Mouse (Mus musculus) forebrain, embryonic 14.5 days (tissue): ENCODE measurements around the gene Sox6. TPM values are rescaled to one million over a fixed set of nuclear protein-coding genes. Genes with fewer than 3 reads are reported as not detected.
A peak's percentile ranks its signal among the peaks of the same experiment; 100 is the strongest.

Source experiments
- ATAC-seq: fragments of 200-750 bp; cut with Nextera tagmentation; 2 replicates; pipeline ENCODE4 v1.8.0; 2017; ENCODE audit warnings: mild to moderate bottlenecking, moderate library complexity
- DNase-seq: peaks from one replicate; pipeline ENCODE4 v3.0.0-alpha.2; 2015; ENCODE audit warnings: low spot score
- H3K27ac ChIP-seq: fragments of 300-500 bp; sonication (generic); 2 replicates; pipeline ENCODE4 v1.5.1; 2014; ENCODE audit warnings: low read depth, mild to moderate bottlenecking, control low read depth, low read length, moderate library complexity
- H3K27me3 ChIP-seq: fragments of 300-500 bp; sonication (generic); replicated peaks from 2 replicates; pipeline ENCODE4 v1.6.1; 2014; ENCODE audit warnings: low read length, control low read depth, mixed read lengths; ENCODE audit not compliant: control insufficient read depth, insufficient read depth
- H3K36me3 ChIP-seq: fragments of 300-500 bp; sonication (generic); 2 replicates; pipeline ENCODE4 v1.6.1; 2014; ENCODE audit warnings: low read length, control low read depth; ENCODE audit not compliant: control insufficient read depth, insufficient read depth
- H3K4me1 ChIP-seq: fragments of 300-500 bp; sonication (generic); 2 replicates; pipeline ENCODE4 v1.6.1; 2014; ENCODE audit warnings: antibody characterized with exemption, low read length, control low read depth; ENCODE audit not compliant: control insufficient read depth, insufficient read depth
- H3K4me2 ChIP-seq: fragments of 300-500 bp; sonication (generic); 2 replicates; pipeline ENCODE4 v1.6.1; 2014; ENCODE audit warnings: mild to moderate bottlenecking, control low read depth, low read length
- H3K4me3 ChIP-seq: fragments of 300-500 bp; sonication (generic); 2 replicates; pipeline ENCODE4 v1.5.1; 2014; ENCODE audit warnings: low read depth, low read length, control low read depth
- H3K9ac ChIP-seq: fragments of 300-500 bp; sonication (generic); 2 replicates; pipeline ENCODE4 v1.6.1; 2014; ENCODE audit warnings: mild to moderate bottlenecking, low read length, control low read depth, moderate library complexity
- H3K9me3 ChIP-seq: fragments of 300-500 bp; sonication (generic); replicated peaks from 2 replicates; pipeline ENCODE4 v1.6.1; 2016; ENCODE audit warnings: low read length, control low read depth, mixed read lengths; ENCODE audit not compliant: control insufficient read depth
- WGBS: fragments of 180-500 bp; shearing (Covaris S2); extraction: QIAGEN DNeasy Blood & Tissue Kit; methylation state at CpG from one replicate; pipeline ENCODE4 v1.1.7; 2014; 5-methylcytosine and 5-hydroxymethylcytosine counted together
- polyA plus RNA-seq: library from polyadenylated mRNA; unstranded; fragments of >200 nt; fragmentation: Nextera tagmentation; extraction: Ambion mirVana; gene quantifications from 2 replicates; pipeline ENCODE4 v1.2.1, GENCODE M21; 2014

Sox6 gene
- polyA plus RNA-seq, 1 experiment from 2014 or later: 78.4 TPM

DNA sequence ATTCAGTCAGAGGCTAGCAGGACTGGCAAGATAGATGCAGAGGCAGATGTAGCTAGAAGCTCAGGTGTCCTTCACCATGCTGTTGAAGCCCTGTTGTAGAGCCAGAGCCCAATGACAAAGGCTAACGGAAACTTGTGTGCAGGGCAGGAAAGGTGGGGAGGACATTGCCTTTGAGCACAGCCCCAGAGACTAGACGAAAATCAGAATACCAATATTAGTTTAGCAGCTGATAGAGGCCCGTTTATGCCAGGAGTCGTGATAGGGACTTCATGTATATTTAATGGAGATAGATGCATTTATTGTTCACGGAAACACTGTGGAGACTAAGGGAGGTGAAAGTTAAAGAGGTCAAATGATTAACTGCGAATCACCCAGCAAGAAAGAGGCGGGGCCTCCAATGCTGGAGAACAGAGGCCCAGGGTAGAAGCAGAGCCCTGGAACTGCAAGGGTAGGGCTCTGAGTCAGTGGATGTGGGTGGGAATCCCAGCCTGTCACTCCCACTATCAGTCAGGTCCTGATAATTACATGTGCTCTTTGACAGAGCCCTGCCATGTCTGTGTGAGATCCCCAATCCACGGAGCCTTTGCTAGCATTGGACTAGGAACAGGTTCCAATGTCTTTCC lies 590.1 kb downstream of the Sox6 start:
- ATAC-seq (no peak), DNase-seq (no peak)
- no peak overlapping the region for H3K9ac ChIP-seq
- H3K27me3 ChIP-seq: no peaks in the 10 kb centered on the region
- 0 out of 2 replicates have a peak, but pooled peaks cover 2% of the 10 kb centered on the region for H3K4me1 ChIP-seq
- H3K27ac ChIP-seq: no peak overlapping the region
- WGBS: 84% methylated on average over 8 of the region's 8 CpGs
- no peak overlapping the region for H3K4me3 ChIP-seq
- no peaks in the 10 kb centered on the region for H3K9me3 ChIP-seq
- H3K36me3 ChIP-seq: no peaks in the 10 kb centered on the region
- H3K4me2 ChIP-seq: no peak overlapping the region

DNA sequence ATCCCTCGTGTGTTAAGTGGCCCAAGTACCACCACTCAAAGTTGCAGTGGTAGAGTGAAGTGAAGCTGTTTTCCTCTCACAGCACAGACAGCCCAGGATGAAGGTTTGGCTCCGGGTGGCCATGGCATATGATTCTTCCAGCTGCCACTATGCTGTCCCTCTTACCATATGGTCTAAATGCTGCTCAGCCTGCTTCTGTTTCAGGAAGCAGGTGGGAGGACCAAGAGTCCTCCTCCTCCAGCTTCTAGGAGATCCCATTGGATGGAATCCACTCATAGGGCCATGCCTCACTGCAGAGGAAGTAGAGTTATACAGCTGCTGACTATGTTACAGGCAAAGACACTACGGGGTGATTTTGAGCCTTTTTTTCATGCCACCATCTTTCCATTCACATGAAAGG lies 591.5 kb downstream of the Sox6 start:
- Histone ChIP-seq H3K4me1 (no peaks in the 10 kb centered on the region), H3K36me3 (no peaks in the 10 kb centered on the region), H3K27me3 (no peaks in the 10 kb centered on the region), H3K9ac (no peak overlapping the region), H3K4me3 (no peak overlapping the region), H3K27ac (no peak overlapping the region), H3K4me2 (no peak overlapping the region), H3K9me3 (no peaks in the 10 kb centered on the region)
- no peak for ATAC-seq
- DNase-seq: no peak
- WGBS: 79% methylated on average over 3 of the region's 3 CpGs

DNA sequence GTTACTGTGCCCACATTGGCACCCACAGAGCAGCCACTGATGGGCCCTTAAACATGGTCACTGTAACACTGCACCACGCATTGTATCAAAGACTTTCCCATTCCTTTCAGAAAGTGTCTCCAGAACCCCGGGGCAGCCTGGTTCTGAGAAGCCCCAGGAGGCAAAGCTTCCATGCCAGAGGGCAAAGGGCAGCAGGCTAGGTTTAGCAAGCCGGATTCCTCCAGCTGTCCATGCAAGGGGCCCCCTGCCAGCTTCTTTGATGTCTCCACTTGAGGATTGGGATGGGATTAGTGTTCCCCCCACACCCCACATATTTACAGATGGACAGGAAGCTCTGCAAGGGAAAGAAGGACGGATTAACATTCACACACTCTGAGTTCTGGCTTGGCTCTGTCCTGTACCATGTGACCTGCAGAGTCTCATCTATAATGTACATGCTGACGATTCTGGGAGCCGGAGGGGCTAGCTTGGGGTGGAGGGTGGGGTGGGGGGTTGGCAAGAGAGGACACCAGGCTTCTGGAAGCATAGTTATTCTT lies 592.0 kb downstream of the Sox6 start:
- no peak overlapping the region for H3K4me3 ChIP-seq
- no peaks in the 10 kb centered on the region for H3K9me3 ChIP-seq
- ATAC-seq (no peak), DNase-seq (no peak)
- H3K9ac ChIP-seq: no peak overlapping the region
- 32% methylated on average over 6 of the region's 6 CpGs for WGBS
- no peak overlapping the region for H3K4me2 ChIP-seq
- no peaks in the 10 kb centered on the region for H3K27me3 ChIP-seq
- no peaks in the 10 kb centered on the region for H3K4me1 ChIP-seq
- H3K27ac ChIP-seq: no peak overlapping the region
- no peaks in the 10 kb centered on the region for H3K36me3 ChIP-seq

DNA sequence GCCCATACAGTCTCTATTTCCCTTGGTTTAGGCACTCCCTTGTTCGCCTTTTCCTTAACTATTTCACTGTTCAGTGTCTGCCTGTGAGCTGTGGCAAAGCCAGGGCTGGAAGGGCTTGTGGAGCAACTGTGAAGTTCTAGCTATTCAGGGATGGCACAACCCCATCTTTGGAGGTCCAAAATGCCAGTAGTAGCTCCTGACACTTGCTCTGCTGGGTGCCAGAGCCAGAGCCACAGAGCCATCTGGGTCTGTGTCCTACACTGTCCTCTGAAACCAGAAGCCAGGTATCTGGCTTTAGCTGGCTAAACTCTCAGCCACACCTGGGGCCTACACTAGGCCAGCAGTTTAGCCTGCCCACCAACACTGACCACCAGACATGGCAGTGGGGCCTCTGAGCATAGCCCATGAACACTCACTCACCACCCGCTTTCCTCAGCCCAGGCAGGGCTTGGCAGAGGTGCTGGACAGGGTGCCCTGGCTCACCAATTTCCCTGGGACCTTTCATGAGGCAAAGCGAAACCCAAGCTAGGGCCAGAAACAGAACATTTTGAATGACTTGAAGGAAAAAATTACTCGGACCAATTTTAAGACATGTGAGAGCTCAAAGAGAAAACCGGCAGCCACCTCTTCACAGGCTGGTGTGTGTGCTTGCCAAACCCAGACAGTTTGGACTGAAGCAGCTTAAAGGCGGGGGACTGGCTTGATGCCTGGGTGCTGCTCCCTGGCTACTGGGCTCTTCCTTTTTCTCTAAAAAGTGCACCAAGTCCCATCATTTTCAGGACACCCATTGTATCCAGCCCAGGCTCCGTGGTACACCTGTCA lies 612.2 kb downstream of the Sox6 start:
- ATAC-seq (no peak), DNase-seq (no peak)
- Histone ChIP-seq H3K9me3 (no peaks in the 10 kb centered on the region), H3K27ac (no peak overlapping the region), H3K27me3 (no peaks in the 10 kb centered on the region), H3K4me1 (no peaks in the 10 kb centered on the region), H3K4me2 (no peak overlapping the region), H3K9ac (no peak overlapping the region), H3K36me3 (no peaks in the 10 kb centered on the region), H3K4me3 (no peak overlapping the region)
- WGBS: 86% methylated on average over 7 of the region's 7 CpGs

DNA sequence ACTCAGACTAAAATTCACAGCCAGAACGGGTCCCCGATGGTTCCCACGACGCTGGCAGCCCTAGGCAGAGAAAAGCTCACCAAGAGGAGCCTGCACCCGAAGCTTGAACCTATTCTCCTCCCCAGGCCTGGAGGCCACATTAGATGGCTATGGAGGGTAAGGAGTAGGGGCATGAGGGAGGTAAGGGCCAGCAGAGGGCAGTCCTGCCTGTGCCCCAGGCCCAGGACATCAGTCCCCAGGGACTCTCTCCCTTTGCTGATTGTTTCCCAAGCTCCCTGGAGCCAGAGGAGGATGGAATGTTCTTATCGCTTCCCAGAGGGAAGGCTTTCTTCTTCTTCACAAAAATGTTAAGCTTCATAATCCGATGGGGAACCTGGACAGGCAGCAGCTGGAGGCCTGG lies 615.8 kb downstream of the Sox6 start:
- WGBS: 76% methylated on average over 7 of the region's 7 CpGs
- Histone ChIP-seq H3K27ac (no peak overlapping the region), H3K4me2 (no peak overlapping the region), H3K9me3 (no peaks in the 10 kb centered on the region), H3K27me3 (no peaks in the 10 kb centered on the region), H3K4me3 (no peak overlapping the region), H3K36me3 (no peaks in the 10 kb centered on the region), H3K4me1 (no peaks in the 10 kb centered on the region), H3K9ac (no peak overlapping the region)
- ATAC-seq (no peak), DNase-seq (no peak)

DNA sequence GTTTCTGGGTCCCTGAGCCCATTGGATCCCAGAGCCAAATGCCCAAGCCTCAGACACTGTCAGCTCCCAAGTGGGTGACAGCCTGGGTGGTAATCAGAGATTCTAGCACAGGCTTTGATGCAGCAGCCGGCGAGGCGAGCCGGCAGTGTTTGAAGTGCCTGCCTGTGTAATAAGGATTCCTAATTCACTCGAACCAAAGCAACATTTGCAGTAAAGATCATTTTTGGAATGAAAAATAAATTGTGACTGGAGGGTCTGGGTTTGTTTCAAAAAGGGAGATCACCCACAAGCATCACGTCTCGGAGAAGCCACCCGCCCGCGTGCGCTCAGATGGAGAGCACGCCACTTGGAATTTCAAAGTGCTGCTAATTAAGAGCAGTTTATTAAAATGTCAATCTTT lies 617.6 kb downstream of the Sox6 start:
- Histone ChIP-seq H3K27me3 (no peaks in the 10 kb centered on the region), H3K9me3 (no peaks in the 10 kb centered on the region), H3K4me1 (no peaks in the 10 kb centered on the region), H3K36me3 (no peaks in the 10 kb centered on the region), H3K27ac (no peak overlapping the region), H3K9ac (no peak overlapping the region), H3K4me2 (no peak overlapping the region), H3K4me3 (no peak overlapping the region)
- peak; percentile 52 for DNase-seq
- ATAC-seq: no peak
- WGBS: 21% methylated on average over 12 of the region's 12 CpGs

Other genes with a start within 250 kb of the Sox6 start
- gene 1110004F10Rik, start 601 bp upstream of the Sox6 start, polyA plus RNA-seq: 425 and 434 TPM in 2 replicates
- gene Gm4353, start 45.8 kb upstream of the Sox6 start, polyA plus RNA-seq: 0.96 and 1.4 TPM in 2 replicates